Mouse (Mus musculus) embryonic facial prominence, embryonic 12.5 days (tissue): ENCODE data around the gene Kiss1. TPM values are rescaled to one million over a fixed set of nuclear protein-coding genes. Genes with fewer than 3 reads are reported as not detected.

ENCODE experiments used
- ATAC-seq: fragments of 200-750 bp; cut with Nextera tagmentation; 2 replicates; pipeline ENCODE4 v1.8.0; 2017; ENCODE audit not compliant: insufficient number of reproducible peaks, insufficient read depth, low FRiP score, low TSS enrichment
- H3K27ac ChIP-seq: fragments of 300-500 bp; sonication (generic); 2 replicates; pipeline ENCODE4 v1.5.1; 2016; ENCODE audit warnings: mild to moderate bottlenecking
- H3K27me3 ChIP-seq: fragments of 300-500 bp; sonication (generic); 2 replicates; pipeline ENCODE4 v1.6.1; 2016; ENCODE audit warnings: mild to moderate bottlenecking, moderate library complexity
- H3K36me3 ChIP-seq: fragments of 300-500 bp; sonication (generic); 2 replicates; pipeline ENCODE4 v1.6.1; 2016; ENCODE audit warnings: mild to moderate bottlenecking
- H3K4me1 ChIP-seq: fragments of 300-500 bp; sonication (generic); 2 replicates; pipeline ENCODE4 v1.6.1; 2016
- H3K4me2 ChIP-seq: fragments of 300-500 bp; sonication (generic); replicated peaks from 2 replicates; pipeline ENCODE4 v1.6.1; 2016; ENCODE audit warnings: mild to moderate bottlenecking, moderate library complexity
- H3K4me3 ChIP-seq: fragments of 300-500 bp; sonication (generic); 2 replicates; pipeline ENCODE4 v1.5.1; 2016; ENCODE audit warnings: mild to moderate bottlenecking
- H3K9ac ChIP-seq: fragments of 300-500 bp; sonication (generic); 2 replicates; pipeline ENCODE4 v1.6.1; 2016; ENCODE audit warnings: mild to moderate bottlenecking, moderate library complexity
- H3K9me3 ChIP-seq: fragments of 300-500 bp; sonication (generic); 2 replicates; pipeline ENCODE4 v1.6.1; 2016; ENCODE audit warnings: mild to moderate bottlenecking, moderate library complexity
- WGBS: fragments of 180-500 bp; shearing (Covaris S2); methylation state at CpG from one replicate; pipeline ENCODE4 v1.1.7; 2016; 5-methylcytosine and 5-hydroxymethylcytosine counted together
- polyA plus RNA-seq: library from polyadenylated mRNA; unstranded; fragments of >200 nt; fragmentation: Nextera tagmentation; extraction: Ambion mirVana; gene quantifications from 2 replicates; pipeline ENCODE4 v1.2.1, GENCODE M21; 2016

Kiss1 gene
- polyA plus RNA-seq, 1 experiment from 2014 or later: not detected

DNA sequence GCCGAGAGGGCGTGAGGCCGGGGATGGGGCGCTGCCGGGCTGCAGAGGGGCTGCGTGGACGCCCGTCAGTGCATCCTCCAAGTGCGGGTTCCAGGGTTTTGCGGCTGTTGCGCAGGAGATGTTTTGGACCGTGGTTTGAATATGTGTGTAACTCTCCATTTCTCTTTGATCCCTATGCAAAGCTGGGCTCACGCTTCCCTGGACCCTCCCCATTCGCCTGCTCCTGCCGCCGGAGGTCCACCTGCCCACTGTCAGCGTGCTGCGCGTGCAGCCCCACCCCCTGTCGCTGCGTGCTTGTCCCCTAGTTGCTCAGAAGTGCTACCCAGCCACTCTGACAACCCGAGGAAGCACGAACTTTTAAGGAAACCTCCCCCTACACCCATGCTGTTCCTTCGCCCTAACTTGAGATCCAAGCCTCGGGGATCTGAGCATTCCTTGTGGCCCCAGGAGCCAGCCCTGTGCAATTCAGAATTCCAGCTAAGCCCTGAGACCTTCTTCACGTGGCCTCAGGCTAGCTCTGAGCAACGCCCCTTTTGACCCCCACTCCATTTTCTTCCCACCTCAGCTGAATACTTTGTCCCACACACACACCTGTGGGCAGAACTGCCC, 42.5 kb downstream of the Kiss1 start:
- peaks cover 20% of the 10 kb centered on the region for H3K4me1 ChIP-seq
- no peaks in the 10 kb centered on the region for H3K9me3 ChIP-seq
- H3K27ac ChIP-seq: no peak overlapping the region
- peak overlapping the region; percentile 97 for H3K4me2 ChIP-seq
- H3K27me3 ChIP-seq: peaks cover 32% of the 10 kb centered on the region
- peak overlapping the region; percentile 66 for H3K4me3 ChIP-seq
- peak overlapping the region; percentile 38; the same call in 1 of the 2 replicates for H3K9ac ChIP-seq
- no peak for ATAC-seq
- H3K36me3 ChIP-seq: no peaks in the 10 kb centered on the region
- 2% methylated on average over 27 of the region's 27 CpGs for WGBS

DNA sequence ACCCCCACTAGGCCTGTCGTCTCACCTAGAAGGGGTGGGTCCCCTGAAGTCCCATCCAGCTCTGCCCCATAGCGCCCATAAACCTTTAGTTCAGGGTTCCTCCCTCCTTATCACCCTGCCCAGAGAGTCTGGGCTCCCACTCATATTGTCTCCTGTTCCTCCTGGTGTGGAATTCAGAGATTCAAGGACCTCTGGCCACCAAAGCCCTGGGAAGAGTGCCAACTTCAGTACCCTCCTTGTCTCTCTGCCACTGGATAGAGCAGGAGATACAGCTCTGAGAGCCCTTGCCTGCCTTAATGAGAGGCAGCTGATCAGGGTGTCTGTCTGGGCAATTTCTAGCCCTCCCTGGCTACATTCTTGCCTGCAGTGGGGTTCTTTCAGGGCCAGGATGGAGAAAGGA, 43.2 kb downstream of the Kiss1 start:
- Histone ChIP-seq H3K27me3 (peaks cover 32% of the 10 kb centered on the region), H3K4me3 (no peak overlapping the region), H3K9me3 (no peaks in the 10 kb centered on the region), H3K27ac (no peak overlapping the region), H3K9ac (no peak overlapping the region), H3K4me2 (no peak overlapping the region), H3K4me1 (peaks cover 20% of the 10 kb centered on the region), H3K36me3 (no peaks in the 10 kb centered on the region)
- 52% methylated on average over 2 of the region's 2 CpGs for WGBS
- no peak for ATAC-seq

DNA sequence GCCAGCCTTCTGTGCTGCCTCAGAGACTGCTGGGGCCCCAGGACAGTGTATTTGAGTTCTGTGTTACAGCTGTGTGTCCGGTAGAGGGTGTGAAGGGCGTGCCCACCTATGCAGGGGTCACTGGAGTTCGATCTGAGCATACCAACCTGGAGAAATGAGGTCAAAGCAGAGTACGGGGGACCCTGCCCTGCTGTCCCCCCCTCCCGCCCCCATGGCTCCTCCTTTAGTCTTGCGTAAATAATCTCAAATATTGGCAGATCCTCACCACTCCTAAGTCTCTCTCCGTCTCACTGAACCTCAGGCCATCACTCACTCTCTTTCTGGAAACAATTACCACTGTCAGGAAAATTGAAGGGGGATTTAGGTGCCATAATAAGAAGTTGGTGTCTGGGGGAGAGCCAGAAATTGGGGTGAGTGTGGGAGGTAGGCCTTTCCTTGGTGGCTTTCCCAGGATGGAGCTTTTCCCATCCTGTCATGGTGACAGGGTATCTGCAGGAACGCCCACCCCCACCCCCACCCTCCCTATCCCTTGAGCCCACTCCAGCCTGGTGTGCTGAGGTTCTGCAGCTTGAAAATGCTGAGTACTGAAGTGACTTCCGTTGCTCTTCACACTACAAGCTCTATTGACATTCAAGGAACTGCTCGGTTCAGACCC, 45.4 kb downstream of the Kiss1 start:
- Histone ChIP-seq H3K9ac (no peak overlapping the region), H3K4me2 (no peak overlapping the region), H3K27ac (0 out of 2 replicates have a peak overlapping the region, but pooled peaks have one; percentile 8), H3K9me3 (no peaks in the 10 kb centered on the region), H3K4me3 (no peak overlapping the region), H3K36me3 (no peaks in the 10 kb centered on the region), H3K4me1 (peaks cover 20% of the 10 kb centered on the region), H3K27me3 (peaks cover 32% of the 10 kb centered on the region)
- 31% methylated on average over 10 of the region's 10 CpGs for WGBS
- ATAC-seq: no peak

DNA sequence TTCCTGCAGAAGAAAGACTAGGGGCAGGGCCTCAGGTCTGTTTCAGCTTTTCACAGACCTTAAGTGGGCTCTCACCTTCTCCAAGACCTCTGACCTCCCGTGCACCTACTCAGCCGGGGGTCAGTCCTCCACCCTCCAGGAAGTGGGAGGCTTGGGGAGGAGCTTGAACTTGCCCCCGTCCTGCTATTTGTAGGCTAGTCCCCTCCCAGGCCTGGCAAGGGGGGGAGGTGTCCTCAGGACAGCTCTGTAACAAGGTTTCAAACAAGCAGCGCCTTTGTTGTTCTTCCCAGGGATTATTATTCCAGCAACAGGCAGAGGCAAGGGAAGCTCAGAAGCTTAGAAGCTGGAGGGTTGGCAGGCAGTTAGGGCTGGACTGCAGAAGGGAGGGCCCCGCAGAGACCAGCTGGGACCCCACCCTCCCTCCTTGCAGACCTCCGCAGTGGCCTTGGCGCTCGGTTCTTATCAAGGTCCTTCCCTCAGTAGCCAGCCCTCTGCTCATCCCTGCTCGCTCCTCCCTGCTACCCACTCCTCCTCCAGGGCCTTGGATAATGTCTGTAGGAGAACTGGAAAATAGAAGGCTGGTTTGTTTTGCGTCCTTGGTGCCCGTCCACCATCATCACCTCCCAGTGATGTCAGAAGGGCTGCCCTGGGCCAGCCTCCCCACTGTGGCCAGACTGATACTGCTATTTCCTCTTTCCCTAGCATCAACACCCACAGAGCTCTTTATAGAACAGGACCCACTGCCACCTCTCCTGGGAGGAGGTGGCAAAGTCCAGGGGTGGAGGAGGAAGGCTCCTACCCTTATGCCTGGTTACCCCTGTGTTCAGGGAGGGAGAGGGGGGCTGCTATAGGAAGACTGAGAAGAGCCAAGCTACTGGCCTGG, 46.2 kb downstream of the Kiss1 start:
- Histone ChIP-seq H3K4me2 (no peak overlapping the region), H3K4me1 (peaks cover 20% of the 10 kb centered on the region), H3K36me3 (no peaks in the 10 kb centered on the region), H3K9me3 (no peaks in the 10 kb centered on the region), H3K27ac (peak overlapping the region; percentile 8; the same call in 1 of the 2 replicates), H3K4me3 (no peak overlapping the region), H3K9ac (no peak overlapping the region), H3K27me3 (peaks cover 29% of the 10 kb centered on the region)
- 9% methylated on average over 11 of the region's 11 CpGs for WGBS
- no peak for ATAC-seq

DNA sequence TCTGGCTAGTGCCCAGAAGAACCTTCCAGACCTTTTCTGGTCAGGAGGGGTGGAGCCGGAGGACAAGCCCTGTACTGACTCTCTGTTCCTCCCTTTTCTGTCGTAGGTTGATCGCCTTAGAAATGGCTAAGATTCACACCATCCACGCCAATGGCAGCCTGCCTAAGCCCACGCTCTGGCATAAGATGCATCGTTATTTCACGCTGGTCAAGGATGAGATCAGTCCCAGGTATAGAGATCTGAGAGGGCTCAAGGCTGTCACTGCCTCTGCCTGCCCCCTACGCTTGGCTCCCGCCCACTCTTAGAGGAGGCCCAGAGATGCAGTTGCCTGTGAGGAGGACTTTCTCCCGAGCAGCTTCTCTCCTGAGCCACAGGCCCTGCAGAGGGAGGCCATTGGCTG, 47.0 kb downstream of the Kiss1 start:
- Histone ChIP-seq H3K27ac (no peak overlapping the region), H3K36me3 (no peaks in the 10 kb centered on the region), H3K4me2 (no peak overlapping the region), H3K27me3 (peaks cover 22% of the 10 kb centered on the region), H3K4me3 (no peak overlapping the region), H3K9ac (no peak overlapping the region), H3K4me1 (peaks cover 19% of the 10 kb centered on the region), H3K9me3 (no peaks in the 10 kb centered on the region)
- WGBS: 54% methylated on average over 10 of the region's 10 CpGs
- ATAC-seq: no peak

DNA sequence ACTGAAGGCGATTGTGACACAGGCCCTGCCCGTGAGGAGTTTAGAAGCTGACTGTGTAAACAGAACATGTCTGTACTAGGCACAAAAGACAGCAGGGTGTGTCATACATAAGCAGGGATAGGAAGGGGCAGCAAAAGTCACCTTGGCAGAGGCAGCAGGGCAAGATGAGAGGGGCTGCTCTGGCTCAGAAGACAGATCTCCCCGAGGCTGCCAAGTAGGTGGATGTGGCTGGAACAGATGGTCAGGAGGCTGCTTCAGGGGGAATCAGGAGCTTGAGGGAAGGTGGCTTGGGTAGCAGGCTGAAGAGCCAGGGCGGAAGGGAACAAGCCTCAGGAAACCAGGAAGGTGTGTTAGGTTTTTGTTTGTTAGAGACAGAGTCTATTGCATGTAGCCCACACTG, 48.7 kb downstream of the Kiss1 start:
- WGBS: 75% methylated on average over 4 of the region's 4 CpGs
- H3K9me3 ChIP-seq: no peaks in the 10 kb centered on the region
- no peaks in the 10 kb centered on the region for H3K36me3 ChIP-seq
- H3K27ac ChIP-seq: no peak overlapping the region
- peaks cover 5% of the 10 kb centered on the region for H3K27me3 ChIP-seq
- peaks cover 11% of the 10 kb centered on the region for H3K4me1 ChIP-seq
- ATAC-seq: no peak
- no peak overlapping the region for H3K4me3 ChIP-seq
- no peak overlapping the region for H3K4me2 ChIP-seq
- H3K9ac ChIP-seq: no peak overlapping the region

DNA sequence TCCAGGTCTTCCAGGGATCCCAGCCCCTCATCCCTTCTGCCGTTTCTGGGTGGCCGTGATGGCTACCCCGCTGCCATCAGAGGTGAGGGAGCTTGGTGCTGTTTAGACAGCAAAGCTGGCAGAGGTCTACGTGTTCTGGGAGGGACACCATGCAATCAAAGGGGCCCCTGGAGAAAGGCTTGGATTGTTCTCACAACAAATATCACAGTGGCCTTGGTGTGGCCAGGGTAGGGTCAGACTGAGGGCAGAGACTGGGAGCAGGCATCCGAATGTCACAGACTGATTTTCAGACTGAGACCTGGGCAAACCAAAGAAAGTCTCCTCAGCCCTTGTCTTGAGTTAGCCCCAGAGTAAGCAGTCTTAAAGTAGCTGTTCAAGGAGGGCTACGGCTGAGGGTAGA, 49.8 kb downstream of the Kiss1 start:
- H3K4me2 ChIP-seq: no peak overlapping the region
- ATAC-seq: no peak
- no peak overlapping the region for H3K9ac ChIP-seq
- no peaks in the 10 kb centered on the region for H3K27me3 ChIP-seq
- 84% methylated on average over 6 of the region's 6 CpGs for WGBS
- H3K27ac ChIP-seq: no peak overlapping the region
- H3K4me1 ChIP-seq: peaks cover 11% of the 10 kb centered on the region
- H3K36me3 ChIP-seq: no peaks in the 10 kb centered on the region
- no peak overlapping the region for H3K4me3 ChIP-seq
- H3K9me3 ChIP-seq: no peaks in the 10 kb centered on the region

DNA sequence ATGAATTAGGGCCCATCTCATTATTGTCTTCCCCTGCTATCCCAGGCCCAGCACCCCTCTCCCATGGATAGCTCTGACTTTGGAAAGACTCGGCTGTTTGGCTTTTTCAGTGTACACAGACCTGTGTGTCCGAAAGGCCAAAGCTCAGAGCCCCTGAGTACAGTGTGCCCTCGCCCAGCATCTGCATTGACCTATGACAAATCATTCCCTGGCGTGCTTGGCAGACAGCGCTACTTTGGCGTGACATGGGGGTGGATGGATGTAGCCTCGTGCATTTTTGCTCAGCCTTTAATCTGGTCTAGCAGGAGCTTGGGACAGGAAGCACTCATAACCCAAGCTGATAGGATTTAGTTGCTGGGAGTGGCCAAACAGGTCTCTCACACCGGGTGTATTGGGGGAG, 50.4 kb downstream of the Kiss1 start:
- Histone ChIP-seq H3K4me2 (no peak overlapping the region), H3K27ac (no peak overlapping the region), H3K4me3 (no peak overlapping the region), H3K27me3 (no peaks in the 10 kb centered on the region), H3K4me1 (peaks cover 11% of the 10 kb centered on the region), H3K9ac (no peak overlapping the region), H3K36me3 (no peaks in the 10 kb centered on the region), H3K9me3 (no peaks in the 10 kb centered on the region)
- 65% methylated on average over 8 of the region's 8 CpGs for WGBS
- no peak for ATAC-seq

DNA sequence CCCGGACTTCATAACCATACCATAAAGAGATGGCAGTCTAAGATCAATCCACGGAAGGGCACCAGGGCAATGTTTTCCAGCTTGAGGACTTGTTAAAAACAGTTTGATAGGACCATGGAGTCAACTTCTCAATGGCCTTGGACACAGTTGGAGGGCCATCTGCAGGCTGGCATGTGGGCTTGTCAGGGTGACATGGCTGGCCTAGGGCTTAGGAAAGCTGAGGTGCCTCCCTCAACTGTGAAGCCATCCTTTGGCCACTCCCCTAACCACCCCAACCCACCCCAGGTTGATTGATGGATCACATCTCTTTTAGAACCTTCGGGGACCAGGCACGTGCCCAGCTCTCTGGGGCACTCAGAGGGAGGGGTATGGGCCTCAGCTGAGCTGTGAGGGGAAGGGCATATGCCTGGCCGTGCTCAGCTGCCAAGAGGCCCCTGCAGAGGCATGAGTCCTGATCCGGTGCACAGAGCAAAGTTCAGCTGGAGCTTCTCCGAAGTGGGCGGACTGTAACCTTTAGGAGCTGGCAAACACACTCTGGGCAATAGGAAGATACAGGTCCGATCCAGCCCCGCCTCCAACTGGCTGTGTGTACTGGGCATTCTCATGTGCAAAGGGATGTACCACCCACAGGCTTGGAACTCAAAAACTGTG, 54.1 kb downstream of the Kiss1 start:
- H3K4me2 ChIP-seq: no peak overlapping the region
- H3K9me3 ChIP-seq: no peaks in the 10 kb centered on the region
- H3K27me3 ChIP-seq: no peaks in the 10 kb centered on the region
- H3K27ac ChIP-seq: no peak overlapping the region
- H3K4me1 ChIP-seq: no peaks in the 10 kb centered on the region
- WGBS: 77% methylated on average over 10 of the region's 10 CpGs
- no peak overlapping the region for H3K9ac ChIP-seq
- no peak overlapping the region for H3K4me3 ChIP-seq
- no peak for ATAC-seq
- no peaks in the 10 kb centered on the region for H3K36me3 ChIP-seq

DNA sequence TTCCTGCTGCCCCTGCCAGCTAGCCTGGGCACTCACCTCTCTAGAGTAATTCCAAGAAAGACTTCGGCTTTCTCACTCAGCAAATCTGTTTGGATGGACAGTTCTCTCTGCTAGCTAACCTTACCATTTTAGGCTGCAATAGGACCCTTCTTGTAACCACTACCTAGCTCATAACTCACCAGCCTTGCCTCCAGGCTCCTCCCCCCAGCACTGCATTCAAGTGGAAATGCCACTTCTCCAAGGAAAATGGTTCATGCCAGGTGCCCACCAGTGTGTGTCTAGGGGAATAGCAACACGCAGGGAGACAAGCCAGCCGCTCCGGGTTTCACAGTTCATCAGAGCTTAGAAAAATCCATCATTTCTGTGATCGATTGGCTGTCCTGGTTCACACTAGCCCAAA, 55.9 kb downstream of the Kiss1 start:
- H3K4me1 ChIP-seq: no peaks in the 10 kb centered on the region
- 0 out of 2 replicates have a peak, but pooled peaks cover under 1% of the 10 kb centered on the region for H3K36me3 ChIP-seq
- no peak overlapping the region for H3K9ac ChIP-seq
- no peaks in the 10 kb centered on the region for H3K9me3 ChIP-seq
- no peak for ATAC-seq
- H3K4me2 ChIP-seq: no peak overlapping the region
- H3K4me3 ChIP-seq: no peak overlapping the region
- no peak overlapping the region for H3K27ac ChIP-seq
- WGBS: 92% methylated on average over 5 of the region's 5 CpGs
- no peaks in the 10 kb centered on the region for H3K27me3 ChIP-seq
